Mouse (Mus musculus) intestine, embryonic 16.5 days (tissue): ENCODE data around the gene Dsn1. TPM values are rescaled to one million over a fixed set of nuclear protein-coding genes. Genes with fewer than 3 reads are reported as not detected.
A peak's percentile ranks its signal among the peaks of the same experiment; 100 is the strongest.

Source experiments
- ATAC-seq: fragments of 200-750 bp; cut with Nextera tagmentation; 2 replicates; pipeline ENCODE4 v1.8.0; 2017; ENCODE audit warnings: moderate TSS enrichment, moderate library complexity
- H3K27ac ChIP-seq: fragments of 300-500 bp; sonication (generic); 2 replicates; pipeline ENCODE4 v1.5.1; 2014; ENCODE audit warnings: mild to moderate bottlenecking, low read length
- H3K27me3 ChIP-seq: fragments of 300-500 bp; sonication (generic); replicated peaks from 2 replicates; pipeline ENCODE4 v1.6.1; 2014; ENCODE audit warnings: low read length, control low read depth, mixed read lengths; ENCODE audit not compliant: control insufficient read depth, insufficient read depth
- H3K36me3 ChIP-seq: fragments of 300-500 bp; sonication (generic); 2 replicates; pipeline ENCODE4 v1.6.1; 2014; ENCODE audit warnings: low read length, control low read depth; ENCODE audit not compliant: control insufficient read depth, insufficient read depth
- H3K4me1 ChIP-seq: fragments of 300-500 bp; sonication (generic); 2 replicates; pipeline ENCODE4 v1.6.1; 2014; ENCODE audit warnings: low read length, control low read depth, mixed read lengths; ENCODE audit not compliant: control insufficient read depth, insufficient read depth
- H3K4me2 ChIP-seq: fragments of 300-500 bp; sonication (generic); 2 replicates; pipeline ENCODE4 v1.6.1; 2014; ENCODE audit warnings: low read depth, low read length, control low read depth
- H3K4me3 ChIP-seq: fragments of 300-500 bp; sonication (generic); 2 replicates; pipeline ENCODE4 v1.5.1; 2014; ENCODE audit warnings: mild to moderate bottlenecking, low read length
- H3K9ac ChIP-seq: fragments of 300-500 bp; sonication (generic); 2 replicates; pipeline ENCODE4 v1.6.1; 2014; ENCODE audit warnings: low read depth, low read length
- H3K9me3 ChIP-seq: fragments of 300-500 bp; sonication (generic); 2 replicates; pipeline ENCODE4 v1.6.1; 2016; ENCODE audit warnings: low read length, control low read depth; ENCODE audit not compliant: control insufficient read depth
- WGBS: fragments of 180-500 bp; shearing (Covaris S2); extraction: QIAGEN DNeasy Blood & Tissue Kit; methylation state at CpG from one replicate; pipeline ENCODE4 v1.1.7; 2014; 5-methylcytosine and 5-hydroxymethylcytosine counted together
- polyA plus RNA-seq: library from polyadenylated mRNA; unstranded; fragments of >200 nt; fragmentation: Nextera tagmentation; extraction: Ambion mirVana; gene quantifications from 2 replicates; pipeline ENCODE4 v1.2.1, GENCODE M21; 2015

The Dsn1 gene
- polyA plus RNA-seq, 1 experiment from 2014 or later, result 25.3 TPM

GRCm38 (mm10) chr2:157008509-157008908, 1.6 kb upstream of the Dsn1 start:
- no peak overlapping the region for H3K9ac ChIP-seq
- no peak for ATAC-seq
- no peaks in the 10 kb centered on the region for H3K9me3 ChIP-seq
- peaks cover 28% of the 10 kb centered on the region for H3K4me1 ChIP-seq
- no peak overlapping the region for H3K4me3 ChIP-seq
- no peak overlapping the region for H3K4me2 ChIP-seq
- no peaks in the 10 kb centered on the region for H3K36me3 ChIP-seq
- H3K27ac ChIP-seq, result no peak overlapping the region
- no peaks in the 10 kb centered on the region for H3K27me3 ChIP-seq

GRCm38 (mm10) chr2:157007234-157007596, 261 bp upstream of the Dsn1 start:
- ATAC-seq, result peak; percentile 50; the same call in 1 of the 2 replicates
- Histone ChIP-seq H3K4me3 (peak overlapping the region; percentile 78), H3K4me2 (peak overlapping the region; percentile 88), H3K27me3 (no peaks in the 10 kb centered on the region), H3K4me1 (peaks cover 28% of the 10 kb centered on the region), H3K36me3 (no peaks in the 10 kb centered on the region), H3K9ac (peak overlapping the region; percentile 84), H3K9me3 (no peaks in the 10 kb centered on the region), H3K27ac (peak overlapping the region; percentile 86)
- WGBS, result 28% methylated on average over 5 of the region's 5 CpGs

- no peaks in the 10 kb centered on the region for H3K36me3 ChIP-seq
- H3K4me3 ChIP-seq, result no peak overlapping the region
- ATAC-seq, result no peak
- H3K27me3 ChIP-seq, result no peaks in the 10 kb centered on the region
- peaks cover 10% of the 10 kb centered on the region for H3K4me1 ChIP-seq
- no peak overlapping the region for H3K27ac ChIP-seq
- WGBS, result 87% methylated on average over 4 of the region's 4 CpGs
- H3K9ac ChIP-seq, result no peak overlapping the region
- no peaks in the 10 kb centered on the region for H3K9me3 ChIP-seq
- H3K4me2 ChIP-seq, result no peak overlapping the region
Observed at GRCm38 (mm10) chr2:157002321-157002720, 4.6 kb downstream of the Dsn1 start.

GRCm38 (mm10) chr2:156998263-156998662, 8.7 kb downstream of the Dsn1 start:
- Histone ChIP-seq H3K27me3 (no peaks in the 10 kb centered on the region), H3K4me3 (no peak overlapping the region), H3K4me2 (no peak overlapping the region), H3K27ac (no peak overlapping the region), H3K36me3 (peaks cover 3% of the 10 kb centered on the region; the same call in 1 of the 2 replicates), H3K9me3 (no peaks in the 10 kb centered on the region), H3K9ac (no peak overlapping the region), H3K4me1 (no peaks in the 10 kb centered on the region)
- ATAC-seq, result no peak
- WGBS, result 89% methylated on average over 5 of the region's 5 CpGs

- Histone ChIP-seq H3K27me3 (no peaks in the 10 kb centered on the region), H3K4me1 (no peaks in the 10 kb centered on the region), H3K4me2 (no peak overlapping the region), H3K9ac (no peak overlapping the region), H3K9me3 (no peaks in the 10 kb centered on the region), H3K36me3 (peaks cover 3% of the 10 kb centered on the region; the same call in 1 of the 2 replicates), H3K4me3 (no peak overlapping the region), H3K27ac (no peak overlapping the region)
- ATAC-seq, result no peak
- WGBS, result 55% methylated on average over 6 of the region's 6 CpGs
Observed at GRCm38 (mm10) chr2:156996576-156996975, 10.4 kb downstream of the Dsn1 start.

- Histone ChIP-seq H3K4me1 (peaks cover 3% of the 10 kb centered on the region; the same call in 1 of the 2 replicates), H3K9me3 (no peaks in the 10 kb centered on the region), H3K27me3 (no peaks in the 10 kb centered on the region), H3K9ac (peak within 1 kb of the TSS; percentile 93), H3K27ac (no peak within 1 kb of the TSS), H3K4me3 (peak within 1 kb of the TSS; percentile 96), H3K36me3 (peaks cover 3% of the 10 kb centered on the region; the same call in 1 of the 2 replicates), H3K4me2 (peak within 1 kb of the TSS; percentile 94)
- WGBS, result under 1% methylated on average over 66 of the region's 66 CpGs
- peak; percentile 97 for ATAC-seq
Observed at GRCm38 (mm10) chr2:156991470-156992319, 15.3 kb downstream of the Dsn1 start, which contains the start of gene Ndrg3. Ndrg3 (minus strand) TSS chr2:156992056.

GRCm38 (mm10) chr2:156990727-156991431, 16.1 kb downstream of the Dsn1 start:
- Histone ChIP-seq H3K9me3 (no peaks in the 10 kb centered on the region), H3K4me3 (peak overlapping the region; percentile 96), H3K9ac (peak overlapping the region; percentile 93), H3K36me3 (peaks cover 3% of the 10 kb centered on the region; the same call in 1 of the 2 replicates), H3K27ac (no peak overlapping the region), H3K4me1 (peaks cover 3% of the 10 kb centered on the region; the same call in 1 of the 2 replicates), H3K27me3 (no peaks in the 10 kb centered on the region), H3K4me2 (peak overlapping the region; percentile 94)
- peak; percentile 32; the same call in 1 of the 2 replicates for ATAC-seq
- 6% methylated on average over 16 of the region's 16 CpGs for WGBS

- Histone ChIP-seq H3K9me3 (no peaks in the 10 kb centered on the region), H3K4me3 (no peak overlapping the region), H3K36me3 (no peaks in the 10 kb centered on the region), H3K9ac (no peak overlapping the region), H3K4me2 (no peak overlapping the region), H3K4me1 (peaks cover 9% of the 10 kb centered on the region), H3K27me3 (no peaks in the 10 kb centered on the region), H3K27ac (no peak overlapping the region)
- no peak for ATAC-seq
- WGBS, result 59% methylated on average over 3 of the region's 3 CpGs
Observed at GRCm38 (mm10) chr2:156987316-156987715, 19.6 kb downstream of the Dsn1 start.

GRCm38 (mm10) chr2:156982864-156983263, 24.1 kb downstream of the Dsn1 start:
- Histone ChIP-seq H3K27me3 (no peaks in the 10 kb centered on the region), H3K4me1 (peaks cover 6% of the 10 kb centered on the region; the same call in 1 of the 2 replicates), H3K36me3 (no peaks in the 10 kb centered on the region), H3K27ac (peak overlapping the region; percentile 65; the same call in 1 of the 2 replicates), H3K4me3 (no peak overlapping the region), H3K9ac (no peak overlapping the region), H3K4me2 (no peak overlapping the region), H3K9me3 (no peaks in the 10 kb centered on the region)
- ATAC-seq, result peak; percentile 92
- 62% methylated on average over 2 of the region's 2 CpGs for WGBS
